Mouse (Mus musculus) hindlimb bud, embryonic 11.5 days (tissue): ENCODE measurements around the gene Rpl28.

Source experiments
- DNase-seq: peaks from one replicate; pipeline ENCODE4 v3.0.0-alpha.2; 2012; ENCODE audit warnings: low read depth, low spot score; ENCODE audit errors: extremely low spot score

The Rpl28 gene

DNA sequence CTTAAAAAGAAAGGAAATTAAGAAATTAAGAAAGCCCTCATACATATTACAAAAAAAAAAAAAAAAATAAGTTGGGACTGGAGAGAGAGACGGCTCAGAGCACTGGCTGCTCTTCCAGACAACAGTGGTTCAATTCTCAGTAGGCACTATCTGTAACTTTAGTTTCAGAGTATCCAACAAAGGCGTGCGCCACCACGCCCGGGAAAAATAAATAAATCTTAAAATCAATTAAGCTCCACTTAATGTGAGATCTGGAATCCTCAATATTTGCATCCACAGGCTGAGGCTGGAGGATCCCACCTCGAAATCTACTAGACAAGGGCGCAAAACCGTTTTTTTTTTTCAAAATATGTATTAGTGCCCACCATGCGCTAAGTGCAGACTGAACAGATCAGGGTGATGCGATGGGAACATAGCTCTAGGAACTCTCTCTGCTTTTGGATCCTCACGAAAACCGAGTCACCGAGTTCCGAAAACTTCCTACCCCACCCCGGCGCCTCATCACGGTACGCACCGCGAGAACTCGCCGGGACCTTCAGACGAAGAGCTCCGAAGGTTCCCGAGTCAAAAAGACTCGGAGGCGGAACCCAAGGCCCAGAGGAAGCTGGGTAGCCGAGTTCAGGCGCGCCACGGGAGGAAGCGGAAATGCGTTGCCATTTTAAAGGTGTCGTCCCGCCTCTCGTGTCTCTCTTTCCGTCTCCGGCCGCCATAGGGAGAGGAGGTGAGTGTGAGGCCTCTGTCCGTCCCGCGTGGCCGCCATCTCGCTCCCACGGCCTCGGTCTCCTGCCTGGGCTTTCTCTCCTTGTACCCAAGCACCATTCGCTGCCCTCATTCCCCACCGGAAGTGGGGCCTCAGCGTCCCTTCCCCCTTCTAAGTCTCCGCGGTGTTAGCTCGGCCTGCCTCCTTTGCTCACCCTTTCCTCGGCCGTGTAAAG lies at the start of gene Rpl28:
Rpl28 (plus strand) TSS at position 597 of the 935 bp plus-strand sequence.
- DNase-seq = peak; percentile 92

- DNase-seq = no peak
These were observed 49.3 kb upstream of the Rpl28 start for GRCm38 (mm10) chr7:4743354-4743753.

DNA sequence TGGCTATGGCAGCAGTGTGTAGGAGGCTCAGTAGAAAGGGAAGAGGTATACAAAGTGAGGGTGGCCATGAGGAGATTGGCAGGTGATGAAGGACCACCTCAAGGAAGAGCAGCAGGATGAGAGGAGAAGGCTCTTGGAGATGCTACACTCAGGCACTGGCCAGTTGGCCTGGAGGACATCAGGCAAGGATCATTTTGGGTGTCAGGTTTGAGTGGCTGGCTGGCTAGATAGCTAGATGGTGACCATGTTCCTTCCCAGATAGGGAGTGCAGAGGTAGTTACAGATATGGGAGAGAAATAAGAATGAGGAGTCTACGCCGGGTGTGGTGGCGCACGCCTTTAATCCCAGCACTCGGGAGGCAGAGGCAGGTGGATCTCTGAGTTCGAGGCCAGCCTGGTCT lies 47.8 kb upstream of the Rpl28 start:
- no peak for DNase-seq

DNA sequence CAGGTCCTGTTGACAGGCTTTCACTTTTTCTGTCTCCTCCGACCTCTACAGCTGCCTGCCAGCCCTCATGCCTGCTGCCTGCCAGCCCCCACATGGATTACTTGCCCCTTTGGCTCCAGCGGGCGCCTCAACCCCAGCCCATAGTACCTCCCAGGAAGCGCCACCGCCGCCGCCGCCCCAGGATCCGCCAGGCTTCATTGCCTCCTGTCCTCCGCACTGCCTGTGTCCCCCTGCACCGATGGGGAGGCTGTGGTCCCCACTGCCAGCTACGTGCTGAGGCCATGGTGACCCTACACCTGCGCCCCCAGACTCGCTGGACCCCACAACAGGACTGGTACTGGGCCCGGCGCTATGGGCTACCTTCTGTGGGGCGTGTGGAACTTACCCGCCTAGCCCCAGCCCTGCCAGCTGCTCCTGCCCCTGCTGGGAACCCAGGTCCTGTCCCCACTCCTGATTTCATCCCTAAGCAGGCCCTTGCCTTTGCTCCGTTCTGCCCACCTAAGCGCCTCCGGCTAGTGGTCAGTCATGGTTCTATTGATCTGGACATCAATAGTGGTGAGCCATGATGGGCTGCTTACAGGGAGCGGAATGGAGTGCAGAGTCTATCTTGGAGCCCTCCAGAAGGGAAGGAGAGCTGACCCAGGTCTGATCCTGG lies 46.2 kb upstream of the Rpl28 start:
- no peak for DNase-seq

- DNase-seq = no peak
These were observed 45.3 kb upstream of the Rpl28 start for GRCm38 (mm10) chr7:4747156-4747899.

GRCm38 (mm10) chr7:4748321-4748720 lies 44.4 kb upstream of the Rpl28 start:
- DNase-seq = no peak

DNA sequence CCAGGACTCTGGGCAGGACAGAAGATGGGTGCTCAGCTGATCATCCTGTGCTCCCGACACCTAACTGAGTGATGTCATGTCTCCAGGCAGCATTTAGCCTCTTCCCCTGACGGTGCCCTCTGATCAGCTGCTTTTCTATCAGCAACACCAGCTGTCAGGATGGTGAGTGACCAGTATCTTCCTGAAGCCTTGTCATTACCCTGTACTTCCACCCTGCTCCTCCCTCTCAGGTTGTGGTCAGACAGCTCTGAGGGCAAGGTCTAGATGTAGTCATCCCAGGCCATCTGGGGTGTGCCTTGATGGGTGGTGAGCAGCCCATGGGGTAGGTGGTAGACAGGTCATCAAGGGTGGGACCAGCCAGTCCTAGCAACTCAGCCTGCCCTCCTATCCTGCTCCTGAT lies 43.5 kb upstream of the Rpl28 start:
- DNase-seq = no peak

DNA sequence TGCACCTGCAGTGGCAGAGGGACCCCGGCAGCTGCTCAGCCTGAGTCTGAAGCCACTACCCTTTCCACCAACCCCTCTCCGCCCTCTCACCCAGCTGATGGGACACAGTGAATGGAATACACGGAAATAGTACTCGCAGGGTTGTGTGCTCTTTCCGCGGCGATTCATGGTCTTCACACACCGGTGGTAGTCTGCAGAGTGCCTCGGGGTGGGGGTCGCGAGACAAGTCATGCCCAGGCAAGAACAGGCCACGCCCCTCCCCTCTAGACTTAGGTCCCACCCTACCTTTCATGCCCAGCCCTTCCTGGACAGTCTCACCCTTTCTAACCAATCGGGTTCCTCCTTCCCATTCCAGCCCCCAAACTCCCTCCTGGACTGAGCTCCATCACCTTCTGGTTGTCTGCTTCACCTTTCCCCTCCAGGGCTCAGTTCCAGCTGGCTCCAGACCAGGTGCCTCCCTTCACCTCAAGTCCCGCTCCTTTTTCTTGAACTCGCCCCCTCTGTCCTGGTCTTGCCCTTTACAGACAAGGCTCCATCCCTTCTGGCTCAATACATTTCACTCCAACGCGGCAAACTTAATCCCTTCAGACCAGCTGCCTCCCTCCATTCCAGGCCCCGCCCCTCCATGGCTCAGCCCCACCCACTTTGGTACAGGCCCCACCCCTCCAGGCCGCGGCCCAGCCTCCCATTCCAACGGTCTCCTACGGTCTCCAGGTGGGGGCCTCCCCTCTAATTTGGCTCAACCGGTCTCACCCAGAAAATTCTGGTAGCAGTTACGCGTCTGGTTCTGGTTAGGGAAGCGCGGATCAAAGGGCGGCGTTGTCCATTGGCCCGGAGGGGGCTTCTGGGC lies 40.5 kb upstream of the Rpl28 start:
- DNase-seq = peak; percentile 24

- peak; percentile 42 for DNase-seq
These were observed 39.7 kb upstream of the Rpl28 start, which contains the start of gene Cox6b2 for GRCm38 (mm10) chr7:4752821-4753570. Gene Cox6b2, minus strand, starts transcription at chr7:4753094.

- no peak for DNase-seq
These were observed 33.0 kb upstream of the Rpl28 start for GRCm38 (mm10) chr7:4759670-4760069.

DNA sequence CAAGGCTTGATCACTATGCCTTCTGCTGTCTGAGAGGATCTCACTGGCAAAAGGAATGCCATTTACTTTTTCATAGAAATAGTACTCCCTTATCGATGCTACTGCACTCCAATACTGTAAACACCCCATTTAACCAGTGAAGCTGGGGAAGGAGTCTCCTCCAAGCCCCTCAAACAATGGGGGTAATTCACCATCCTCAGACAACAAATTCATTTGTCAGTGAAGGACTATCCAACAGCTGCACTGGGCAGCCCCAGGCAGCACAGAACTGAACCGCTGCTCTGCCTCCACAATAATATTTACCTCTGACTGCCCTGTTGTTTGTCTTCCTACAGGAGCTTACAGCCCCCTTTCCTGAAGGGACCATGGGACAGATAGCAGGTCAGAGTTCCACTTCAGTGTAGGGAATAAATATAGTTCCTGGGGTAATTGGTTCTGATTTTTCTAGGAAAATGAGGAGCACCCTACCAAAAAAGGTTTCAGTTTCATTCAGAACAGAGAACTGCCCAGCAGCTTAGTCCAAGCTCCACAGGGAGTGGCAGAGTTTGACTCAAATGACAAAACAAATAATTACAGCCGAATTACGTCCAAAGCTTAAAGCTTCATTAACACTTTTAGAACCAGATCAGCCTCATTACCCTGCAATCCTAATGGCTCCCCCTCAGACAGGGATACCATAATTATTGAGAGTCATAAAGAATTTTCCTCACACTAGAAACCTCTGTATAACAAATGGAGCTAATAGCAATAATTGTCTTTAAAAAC lies 27.5 kb upstream of the Rpl28 start:
- DNase-seq = no peak

DNA sequence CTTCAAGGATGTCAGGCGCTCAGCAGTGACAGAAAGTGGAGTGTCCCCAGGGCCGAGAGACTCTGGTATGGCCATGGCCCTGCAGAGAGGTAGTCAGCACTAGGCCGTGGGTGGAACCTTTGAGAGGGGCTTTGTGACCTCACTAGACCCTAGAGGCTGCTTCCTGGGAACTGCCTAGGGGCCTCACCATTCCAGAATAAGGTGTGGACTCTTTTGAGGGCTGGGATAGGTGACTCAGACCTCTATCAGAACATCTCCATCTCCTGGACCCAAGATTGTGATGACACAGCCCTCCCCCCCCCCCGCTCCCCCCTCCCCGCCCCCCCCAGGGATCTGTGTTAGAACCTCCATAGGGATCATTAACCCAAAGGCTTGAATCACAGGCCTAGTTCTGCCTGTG lies 21.5 kb upstream of the Rpl28 start, which contains the start of gene Fam71e2:
Fam71e2 (minus strand) TSS at position 101 of the 400 bp plus-strand sequence.
- no peak for DNase-seq

GRCm38 (mm10) chr7:4776131-4776530 lies 16.5 kb upstream of the Rpl28 start:
- no peak for DNase-seq

GRCm38 (mm10) chr7:4776861-4777830 lies 15.5 kb upstream of the Rpl28 start:
- DNase-seq = no peak

DNA sequence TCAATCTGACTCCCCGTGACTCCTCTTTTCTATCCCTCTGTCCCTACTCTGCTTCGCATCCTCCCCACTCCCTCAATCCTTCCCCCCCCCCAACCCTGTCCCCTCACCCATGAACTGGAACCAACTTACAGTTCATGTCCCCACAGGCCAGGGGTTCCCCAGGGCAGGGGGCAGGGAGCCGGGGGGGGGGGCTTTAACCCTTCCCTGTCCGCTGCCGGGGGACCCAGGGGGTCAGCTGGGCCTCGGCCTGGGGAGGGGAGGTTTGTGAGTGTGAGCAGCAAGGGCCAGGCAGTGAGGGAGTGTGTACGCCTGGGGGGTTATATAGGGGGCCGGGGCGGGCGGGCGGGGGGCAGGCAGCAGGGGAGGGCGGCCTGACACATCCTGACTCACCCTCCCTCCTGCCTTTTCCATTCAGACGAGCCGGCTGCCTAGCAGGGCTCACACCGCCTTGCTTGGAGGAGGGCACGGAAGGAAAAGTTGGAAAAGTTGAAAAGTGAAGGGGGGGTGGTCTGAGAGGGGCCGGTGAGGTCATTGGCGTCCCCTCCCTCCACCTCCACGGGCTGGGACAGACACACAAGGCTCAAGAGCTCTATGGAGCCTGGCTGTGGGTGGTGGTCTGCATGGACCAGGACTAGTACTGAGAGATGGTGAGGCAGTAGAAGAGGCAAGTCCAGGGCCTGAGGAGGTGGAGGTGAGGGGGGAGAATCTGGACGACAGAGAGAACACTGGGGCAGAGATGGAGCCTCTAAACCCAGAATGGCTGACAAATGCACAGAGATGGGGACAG lies 14.6 kb upstream of the Rpl28 start:
- DNase-seq = no peak

- DNase-seq = no peak
These were observed 12.8 kb upstream of the Rpl28 start for GRCm38 (mm10) chr7:4779921-4780320.

DNA sequence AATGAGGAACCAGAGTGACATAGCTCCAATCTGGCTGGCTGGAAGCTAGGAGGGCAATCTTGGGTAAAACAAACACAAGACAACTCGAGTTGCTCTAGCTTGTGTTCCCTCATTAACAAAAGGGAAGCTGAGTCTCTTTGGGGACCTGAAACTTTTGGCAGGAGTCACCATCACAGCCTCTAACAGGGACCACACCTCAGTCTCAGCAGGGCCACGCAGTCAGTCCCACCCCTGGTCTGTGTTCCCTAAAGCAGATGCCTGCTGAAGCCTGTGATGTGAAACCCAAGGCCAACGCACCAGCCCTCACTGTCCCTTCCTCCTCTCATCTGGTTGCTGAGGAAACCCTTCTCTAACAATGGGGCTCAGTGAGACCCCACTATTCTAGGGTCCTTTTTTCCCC lies 10.5 kb upstream of the Rpl28 start:
- no peak for DNase-seq
